Mouse (Mus musculus) kidney, embryonic 15.5 days (tissue): ENCODE measurements around the gene Cdc42. TPM values are rescaled to one million over a fixed set of nuclear protein-coding genes. Genes with fewer than 3 reads are reported as not detected.

Experiments
- ATAC-seq: fragments of 200-750 bp; cut with Nextera tagmentation; replicated peaks from 2 replicates; pipeline ENCODE4 v1.8.0; 2017; ENCODE audit warnings: moderate TSS enrichment; ENCODE audit not compliant: low FRiP score
- H3K27ac ChIP-seq: fragments of 300-500 bp; sonication (generic); 2 replicates; pipeline ENCODE4 v1.5.1; 2015; ENCODE audit warnings: mild to moderate bottlenecking, inconsistent platforms
- H3K27me3 ChIP-seq: fragments of 300-500 bp; sonication (generic); 2 replicates; pipeline ENCODE4 v1.6.1; 2015; ENCODE audit warnings: inconsistent platforms
- H3K36me3 ChIP-seq: fragments of 300-500 bp; sonication (generic); 2 replicates; pipeline ENCODE4 v1.6.1; 2015; ENCODE audit warnings: inconsistent platforms
- H3K4me1 ChIP-seq: fragments of 300-500 bp; sonication (generic); 2 replicates; pipeline ENCODE4 v1.6.1; 2015; ENCODE audit warnings: inconsistent platforms
- H3K4me2 ChIP-seq: fragments of 300-500 bp; sonication (generic); 2 replicates; pipeline ENCODE4 v1.6.1; 2015; ENCODE audit warnings: moderate library complexity, mild to moderate bottlenecking, inconsistent platforms
- H3K4me3 ChIP-seq: fragments of 300-500 bp; sonication (generic); replicated peaks from 2 replicates; pipeline ENCODE4 v1.5.1; 2015; ENCODE audit warnings: mild to moderate bottlenecking, inconsistent platforms
- H3K9ac ChIP-seq: fragments of 300-500 bp; sonication (generic); 2 replicates; pipeline ENCODE4 v1.6.1; 2015; ENCODE audit warnings: mild to moderate bottlenecking, inconsistent platforms
- H3K9me3 ChIP-seq: fragments of 300-500 bp; sonication (generic); replicated peaks from 2 replicates; pipeline ENCODE4 v1.6.1; 2016; ENCODE audit warnings: inconsistent platforms
- WGBS: fragments of 180-500 bp; shearing (Covaris S2); methylation state at CpG from one replicate; pipeline ENCODE4 v1.1.7; 2015; ENCODE audit warnings: mixed read lengths; 5-methylcytosine and 5-hydroxymethylcytosine counted together
- polyA plus RNA-seq: library from polyadenylated mRNA; unstranded; fragments of >200 nt; fragmentation: Nextera tagmentation; extraction: Ambion mirVana; gene quantifications from 2 replicates; pipeline ENCODE4 v1.2.1, GENCODE M21; 2015

Cdc42 gene
- polyA plus RNA-seq, 1 experiment from 2014 or later: 678 TPM

DNA sequence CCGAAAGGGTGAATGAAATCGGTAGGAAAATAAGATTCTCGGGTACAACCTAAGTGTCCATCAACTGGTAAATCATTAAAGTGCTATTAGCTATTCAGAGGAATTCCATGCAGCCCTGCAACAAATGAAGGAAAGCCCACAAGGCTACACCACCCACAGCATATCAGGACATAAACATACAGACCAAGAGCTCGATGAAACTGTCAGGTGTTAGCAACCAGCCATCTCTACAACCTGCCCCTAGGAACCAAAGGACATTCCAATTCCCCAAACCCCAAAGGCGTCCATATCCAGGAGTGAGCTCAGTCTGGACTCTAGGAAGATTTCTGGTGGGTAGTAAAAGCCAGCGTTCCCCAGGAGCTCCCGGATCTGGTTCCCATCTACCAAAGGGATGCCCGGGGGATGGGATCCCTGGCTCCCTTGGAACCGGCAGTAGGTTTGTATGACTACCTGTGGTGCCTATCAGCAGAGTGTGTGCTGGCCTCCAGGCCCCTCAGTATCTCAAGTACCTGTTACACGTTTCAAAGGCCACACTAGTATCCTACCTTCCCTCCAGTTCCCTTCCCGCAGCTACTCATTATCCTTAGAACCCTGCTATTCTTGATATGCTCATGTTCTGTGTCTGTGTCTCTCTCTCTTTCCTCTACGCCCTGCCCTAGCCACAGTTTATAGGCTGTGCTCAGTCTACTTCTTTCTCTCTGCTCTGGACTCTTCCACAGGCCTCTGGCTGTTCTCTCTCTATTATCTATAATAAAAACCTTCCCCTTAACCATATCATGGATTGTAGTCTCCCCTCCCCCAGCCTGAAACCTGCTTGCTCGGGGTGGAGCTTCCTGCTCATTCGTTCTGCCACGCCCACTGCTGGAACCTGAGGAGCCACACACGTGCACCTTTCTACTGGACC lies 23.4 kb upstream of the Cdc42 start:
- H3K36me3 ChIP-seq: no peaks in the 10 kb centered on the region
- peaks cover 16% of the 10 kb centered on the region for H3K4me1 ChIP-seq
- H3K4me2 ChIP-seq: peak overlapping the region; percentile 43
- WGBS: 30% methylated on average over 16 of the region's 16 CpGs
- peak overlapping the region; percentile 90 for H3K27ac ChIP-seq
- ATAC-seq: peak; percentile 67
- H3K9ac ChIP-seq: no peak overlapping the region
- no peak overlapping the region for H3K4me3 ChIP-seq
- no peaks in the 10 kb centered on the region for H3K27me3 ChIP-seq
- no peaks in the 10 kb centered on the region for H3K9me3 ChIP-seq

GRCm38 (mm10) chr4:137379713-137380255 lies 22.3 kb upstream of the Cdc42 start:
- H3K4me3 ChIP-seq: no peak overlapping the region
- WGBS: 93% methylated on average over 10 of the region's 10 CpGs
- H3K27ac ChIP-seq: no peak overlapping the region
- no peak overlapping the region for H3K4me2 ChIP-seq
- ATAC-seq: no peak
- no peak overlapping the region for H3K9ac ChIP-seq
- no peaks in the 10 kb centered on the region for H3K36me3 ChIP-seq
- H3K4me1 ChIP-seq: peaks cover 27% of the 10 kb centered on the region
- H3K27me3 ChIP-seq: no peaks in the 10 kb centered on the region
- H3K9me3 ChIP-seq: no peaks in the 10 kb centered on the region

DNA sequence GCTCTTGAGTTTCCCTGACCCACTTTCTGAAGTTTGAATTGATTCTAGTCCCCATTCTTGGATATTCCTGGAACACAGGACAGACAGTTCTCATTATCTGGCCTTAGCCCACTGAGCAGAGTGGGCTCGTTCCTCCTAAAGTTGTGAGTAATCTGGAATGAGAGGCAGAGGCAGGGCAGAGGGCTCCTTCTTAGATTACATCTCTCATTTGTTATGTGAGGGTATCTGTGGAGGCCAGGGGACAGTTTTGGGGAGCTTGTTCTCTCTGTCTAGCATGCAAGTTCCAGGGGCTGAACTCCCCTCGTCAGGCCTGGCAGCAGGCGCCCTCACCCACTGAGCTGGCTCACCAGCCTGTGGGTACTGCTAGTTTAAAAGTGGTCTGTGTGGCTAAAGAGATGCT lies 21.6 kb upstream of the Cdc42 start:
- no peaks in the 10 kb centered on the region for H3K27me3 ChIP-seq
- no peaks in the 10 kb centered on the region for H3K9me3 ChIP-seq
- H3K36me3 ChIP-seq: no peaks in the 10 kb centered on the region
- ATAC-seq: no peak
- H3K4me1 ChIP-seq: peaks cover 27% of the 10 kb centered on the region
- no peak overlapping the region for H3K9ac ChIP-seq
- 85% methylated on average over 3 of the region's 3 CpGs for WGBS
- no peak overlapping the region for H3K4me2 ChIP-seq
- H3K4me3 ChIP-seq: no peak overlapping the region
- H3K27ac ChIP-seq: no peak overlapping the region

DNA sequence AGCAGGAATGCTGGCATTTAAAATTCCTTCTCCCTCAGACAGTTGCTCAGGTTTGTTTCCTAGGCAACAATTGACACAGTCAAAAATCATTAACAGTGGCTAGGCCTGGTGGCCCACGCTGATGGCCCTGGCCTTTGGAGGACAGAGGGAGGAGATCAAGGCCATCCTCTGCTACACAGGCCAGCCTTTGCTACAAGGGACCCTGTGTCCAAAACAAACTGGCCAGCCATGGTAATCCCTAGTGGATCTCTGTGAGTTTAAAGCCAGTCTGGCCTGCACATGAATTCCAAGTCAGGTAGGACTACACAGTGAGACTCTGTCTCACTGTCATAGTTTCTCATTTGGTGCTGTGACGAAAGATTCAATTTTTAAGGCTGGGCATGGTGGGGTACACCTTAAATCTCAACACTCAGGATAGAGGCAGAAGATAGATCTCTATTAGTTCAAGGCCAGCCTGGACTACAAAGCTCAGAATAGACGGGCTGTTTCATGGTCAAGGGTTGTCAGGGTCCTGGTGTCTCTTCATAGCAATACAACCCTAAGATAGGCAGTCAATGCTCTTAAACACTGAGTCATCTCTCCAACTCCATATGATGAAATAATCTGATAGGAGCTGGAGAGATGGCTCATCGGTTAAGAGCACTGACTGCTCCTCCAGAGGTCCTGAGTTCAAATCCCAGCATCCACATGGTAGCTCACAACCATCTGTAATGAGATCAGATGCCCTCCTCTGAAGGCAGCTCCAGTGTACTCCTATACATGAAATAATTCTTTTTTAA lies 20.2 kb upstream of the Cdc42 start:
- H3K36me3 ChIP-seq: no peaks in the 10 kb centered on the region
- no peak overlapping the region for H3K9ac ChIP-seq
- no peak overlapping the region for H3K4me2 ChIP-seq
- H3K9me3 ChIP-seq: no peaks in the 10 kb centered on the region
- no peak overlapping the region for H3K4me3 ChIP-seq
- no peaks in the 10 kb centered on the region for H3K27me3 ChIP-seq
- no peak overlapping the region for H3K27ac ChIP-seq
- 83% methylated on average over 4 of the region's 4 CpGs for WGBS
- H3K4me1 ChIP-seq: peaks cover 32% of the 10 kb centered on the region
- ATAC-seq: no peak

DNA sequence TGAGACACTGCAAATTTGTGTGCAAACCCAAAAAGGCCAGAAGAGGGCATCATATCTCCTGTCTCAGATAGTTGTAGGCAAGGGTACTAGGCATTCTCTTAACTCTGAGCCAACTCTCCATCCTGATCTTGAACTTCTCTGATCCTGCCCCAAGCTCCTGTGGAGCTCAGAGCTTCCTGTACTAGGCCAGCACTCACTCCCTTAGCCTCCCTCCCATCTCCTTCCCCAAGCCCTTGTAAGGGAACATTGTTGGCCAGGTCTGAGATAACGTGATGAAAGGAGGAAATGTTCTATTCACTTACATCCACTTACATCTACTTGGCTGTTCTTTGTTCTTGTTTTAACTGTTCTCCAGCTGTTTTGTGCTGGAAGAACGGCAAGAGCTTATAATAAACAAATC lies 19.3 kb upstream of the Cdc42 start:
- 64% methylated on average over 2 of the region's 2 CpGs for WGBS
- no peak for ATAC-seq

DNA sequence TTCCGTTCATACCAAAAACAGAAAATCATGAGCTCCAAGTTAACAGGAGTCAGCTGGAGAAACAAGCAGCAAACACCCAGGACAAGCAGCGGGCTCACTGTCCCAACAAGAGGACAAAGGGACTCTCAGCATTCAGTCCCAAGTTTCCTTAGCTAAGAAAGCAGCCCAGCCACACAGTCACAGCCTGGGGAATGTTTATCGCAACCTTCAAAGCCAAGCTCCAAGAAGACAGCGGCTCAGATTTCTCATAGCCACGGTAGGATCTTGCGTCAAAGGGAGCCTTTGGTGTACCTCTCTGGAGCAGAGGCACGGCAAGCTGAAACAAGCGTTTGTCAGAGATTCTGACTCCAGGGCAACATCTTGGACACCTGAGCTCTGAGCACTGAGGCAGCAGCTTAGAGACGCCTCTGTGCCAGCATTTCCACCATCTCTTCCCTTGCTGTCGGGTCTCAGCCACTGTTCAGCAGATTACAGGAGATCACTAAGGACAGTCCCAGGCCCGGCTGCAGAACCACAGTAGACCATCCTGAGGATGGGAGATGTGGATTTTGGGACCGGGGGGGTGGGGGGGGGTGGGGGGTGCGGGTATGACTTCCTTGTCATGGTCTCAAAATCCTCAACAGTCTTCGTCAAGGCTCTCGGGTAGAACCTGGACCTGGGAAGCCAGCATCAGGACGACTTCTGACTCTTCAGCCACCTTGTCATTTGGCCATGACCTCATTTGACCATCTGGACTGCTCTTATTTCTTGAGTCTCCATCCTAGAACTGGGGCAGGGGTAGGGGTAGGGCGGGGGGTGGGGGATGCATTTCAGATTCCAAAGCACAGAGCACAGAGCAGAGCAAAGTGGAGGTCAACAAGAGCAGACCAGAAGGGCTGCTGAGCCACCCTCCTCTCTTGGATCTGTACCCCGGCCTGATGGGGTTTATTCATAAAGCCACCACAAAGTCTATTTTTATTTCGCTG lies 18.1 kb upstream of the Cdc42 start:
- Histone ChIP-seq H3K4me2 (peak overlapping the region; percentile 14), H3K9ac (no peak overlapping the region), H3K27me3 (no peaks in the 10 kb centered on the region), H3K36me3 (no peaks in the 10 kb centered on the region), H3K27ac (peak overlapping the region; percentile 71), H3K4me1 (peaks cover 29% of the 10 kb centered on the region), H3K4me3 (no peak overlapping the region), H3K9me3 (no peaks in the 10 kb centered on the region)
- WGBS: 38% methylated on average over 19 of the region's 19 CpGs
- no peak for ATAC-seq

More for the DNA sequence above, 19.3 kb upstream of the Cdc42 start:
- no peaks in the 10 kb centered on the region for H3K9me3 ChIP-seq
- no peaks in the 10 kb centered on the region for H3K36me3 ChIP-seq
- H3K27ac ChIP-seq: no peak overlapping the region
- H3K9ac ChIP-seq: no peak overlapping the region
- H3K4me2 ChIP-seq: no peak overlapping the region
- H3K4me3 ChIP-seq: no peak overlapping the region
- peaks cover 34% of the 10 kb centered on the region for H3K4me1 ChIP-seq
- H3K27me3 ChIP-seq: no peaks in the 10 kb centered on the region

GRCm38 (mm10) chr4:137373711-137374110 lies 16.2 kb upstream of the Cdc42 start:
- H3K4me2 ChIP-seq: no peak overlapping the region
- H3K4me3 ChIP-seq: no peak overlapping the region
- ATAC-seq: no peak
- no peak overlapping the region for H3K9ac ChIP-seq
- no peaks in the 10 kb centered on the region for H3K36me3 ChIP-seq
- no peaks in the 10 kb centered on the region for H3K9me3 ChIP-seq
- no peak overlapping the region for H3K27ac ChIP-seq
- WGBS: 48% methylated on average over 6 of the region's 6 CpGs
- H3K27me3 ChIP-seq: no peaks in the 10 kb centered on the region
- H3K4me1 ChIP-seq: peaks cover 34% of the 10 kb centered on the region

DNA sequence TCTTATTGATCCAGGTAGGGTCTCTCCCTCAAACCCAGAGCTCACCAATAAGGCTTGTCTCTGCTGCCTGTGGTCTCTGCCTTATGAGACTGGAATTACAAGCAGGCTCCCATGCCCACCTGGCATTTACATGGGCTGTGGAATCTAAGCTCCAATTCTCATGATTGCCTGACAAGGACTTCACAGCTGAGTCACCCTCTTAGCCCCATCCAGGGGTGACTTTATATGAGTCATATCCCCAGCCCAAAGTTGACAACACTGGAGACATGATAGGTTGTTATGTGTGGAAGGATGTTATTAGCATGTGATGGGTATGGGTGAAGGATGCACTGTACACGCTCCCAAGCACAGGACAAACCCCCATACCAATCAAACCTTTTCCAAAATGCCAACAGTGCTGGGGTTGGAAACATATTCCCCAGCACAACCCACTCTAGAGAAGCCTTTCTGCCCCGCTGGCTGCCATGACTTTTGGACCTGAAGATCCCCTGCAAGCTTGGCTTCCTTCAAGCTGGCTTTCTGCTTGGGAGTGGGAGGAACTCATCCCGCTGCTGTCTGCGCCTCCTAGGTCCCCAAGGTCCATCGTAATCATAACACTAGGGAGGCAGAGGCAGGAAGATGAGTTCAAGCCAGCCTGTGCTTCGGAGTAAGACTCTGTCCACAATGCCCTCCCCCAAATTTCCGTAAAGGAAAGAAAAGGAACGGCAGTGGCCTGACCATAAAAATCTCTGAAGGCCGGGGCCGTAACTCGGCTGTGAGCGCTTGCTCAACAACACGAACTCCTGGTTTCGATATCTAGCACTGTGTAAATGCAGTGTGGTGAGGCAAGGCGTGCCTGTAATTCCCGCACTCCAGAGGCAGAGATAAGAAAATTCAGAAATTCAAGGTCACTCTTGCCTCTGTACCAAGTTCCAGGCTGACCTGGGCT lies 14.3 kb upstream of the Cdc42 start:
- ATAC-seq: no peak
- H3K9me3 ChIP-seq: no peaks in the 10 kb centered on the region
- H3K4me3 ChIP-seq: no peak overlapping the region
- 66% methylated on average over 16 of the region's 16 CpGs for WGBS
- H3K27me3 ChIP-seq: no peaks in the 10 kb centered on the region
- peaks cover 43% of the 10 kb centered on the region for H3K4me1 ChIP-seq
- no peak overlapping the region for H3K4me2 ChIP-seq
- H3K27ac ChIP-seq: no peak overlapping the region
- no peak overlapping the region for H3K9ac ChIP-seq
- H3K36me3 ChIP-seq: no peaks in the 10 kb centered on the region

DNA sequence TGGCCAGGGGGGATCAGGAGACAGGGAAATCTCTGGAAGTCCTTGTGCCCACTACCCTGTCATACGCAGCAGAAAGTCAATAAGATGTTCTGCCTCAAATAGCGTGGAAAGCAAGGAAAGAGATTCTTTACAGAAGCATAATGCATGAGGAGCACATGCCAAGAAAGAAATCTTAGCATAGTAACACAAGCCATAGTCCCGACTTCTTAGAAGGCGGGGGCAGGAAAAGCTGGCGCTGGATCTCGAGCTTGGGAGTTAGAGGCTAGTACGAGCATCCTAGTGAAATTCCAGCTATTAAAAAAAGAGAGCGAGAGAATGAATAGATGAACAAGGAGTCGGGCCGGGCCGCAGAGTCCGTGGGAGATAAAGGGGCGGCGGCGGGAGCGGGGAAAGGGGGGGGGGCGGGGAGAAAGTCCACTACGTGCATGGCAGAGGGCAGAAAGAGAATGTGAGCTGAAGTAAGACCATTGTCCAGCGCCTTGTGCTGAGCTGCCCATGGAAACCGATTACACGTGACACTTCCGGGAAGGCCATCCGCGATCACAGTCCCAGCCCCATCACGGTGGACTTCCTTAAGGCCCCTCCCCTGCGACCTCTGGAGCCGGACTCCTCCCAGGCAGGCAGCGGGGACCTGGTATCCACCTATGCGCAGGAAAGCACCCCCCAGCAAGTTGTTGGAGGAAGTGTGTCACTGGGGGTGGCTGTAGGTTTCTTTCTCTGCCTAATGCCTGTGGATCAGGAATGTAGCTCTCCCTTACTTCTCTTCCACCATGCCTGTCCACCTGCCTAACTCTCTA lies 12.6 kb upstream of the Cdc42 start:
- H3K4me3 ChIP-seq: peak overlapping the region; percentile 40
- 0 out of 2 replicates have a peak overlapping the region, but pooled peaks have one; percentile 16 for H3K9ac ChIP-seq
- H3K9me3 ChIP-seq: no peaks in the 10 kb centered on the region
- no peaks in the 10 kb centered on the region for H3K36me3 ChIP-seq
- peak overlapping the region; percentile 66 for H3K4me2 ChIP-seq
- peak; percentile 49 for ATAC-seq
- peak overlapping the region; percentile 49 for H3K27ac ChIP-seq
- peaks cover 34% of the 10 kb centered on the region for H3K4me1 ChIP-seq
- no peaks in the 10 kb centered on the region for H3K27me3 ChIP-seq
- 9% methylated on average over 29 of the region's 29 CpGs for whole genome bisulfite sequencing

- WGBS: 10% methylated on average over 1 of the region's 1 CpGs
- Histone ChIP-seq H3K9me3 (no peaks in the 10 kb centered on the region), H3K4me3 (no peak overlapping the region), H3K36me3 (no peaks in the 10 kb centered on the region), H3K27me3 (no peaks in the 10 kb centered on the region), H3K4me1 (peaks cover 26% of the 10 kb centered on the region), H3K27ac (peak overlapping the region; percentile 80), H3K4me2 (0 out of 2 replicates have a peak overlapping the region, but pooled peaks have one; percentile 14), H3K9ac (no peak overlapping the region)
- no peak for ATAC-seq
These were observed 10.7 kb upstream of the Cdc42 start for GRCm38 (mm10) chr4:137368198-137368597.
